Mouse (Mus musculus): ENCODE measurements around the gene Gm3269. TPM values are rescaled to one million over a fixed set of nuclear protein-coding genes. Genes with fewer than 3 reads are reported as not detected.
A peak's percentile ranks its signal among the peaks of the same experiment; 100 is the strongest.
"Not testable (repeated sequence)": the region's sequence is repeated elsewhere in the genome, so short reads cannot be mapped to it uniquely, and the experiment has no call there.

The Gm3269 gene
- polyA plus RNA-seq (2014; fragmentation: Nextera tagmentation; extraction: Ambion mirVana): not detected in 2 replicates

GRCm38 (mm10) chr14:4837806-4838205 is at the start of gene Gm3269:
TSS of gene Gm3269 (plus strand) at chr14:4838106.
- not testable (repeated sequence) for H3K27ac ChIP-seq (replicated peaks; ENCODE audit: low read depth, low read length); ATAC-seq (ENCODE audit: low read depth); H3K4me1 ChIP-seq (ENCODE audit: control insufficient read depth, insufficient read depth, low read length); DNase-seq (ENCODE audit: low spot score); H3K4me3 ChIP-seq (ENCODE audit: low read depth, low read length); H3K9me3 ChIP-seq (ENCODE audit: control insufficient read depth, low read length); H3K36me3 ChIP-seq (ENCODE audit: control insufficient read depth, insufficient read depth, low read length); H3K27me3 ChIP-seq (replicated peaks; ENCODE audit: control insufficient read depth, insufficient read depth, low read length); H3K9ac ChIP-seq (ENCODE audit: low read depth, low read length); H3K4me2 ChIP-seq (ENCODE audit: low read depth, low read length)
- WGBS: no CpG with 5 or more reads among the region's 4 CpGs

GRCm38 (mm10) chr14:4806421-4806820 is 31.5 kb upstream of the Gm3269 start:
- WGBS: 85% methylated on average over 6 of the region's 6 CpGs
- not testable (repeated sequence) for ATAC-seq (ENCODE audit: low read depth); DNase-seq (ENCODE audit: low spot score)

GRCm38 (mm10) chr14:4821950-4822349 is 16.0 kb upstream of the Gm3269 start:
- not testable (repeated sequence) for H3K27ac ChIP-seq (replicated peaks; ENCODE audit: low read depth, low read length); H3K27me3 ChIP-seq (replicated peaks; ENCODE audit: control insufficient read depth, insufficient read depth, low read length); H3K36me3 ChIP-seq (ENCODE audit: control insufficient read depth, insufficient read depth, low read length); H3K4me3 ChIP-seq (ENCODE audit: low read depth, low read length); DNase-seq (ENCODE audit: low spot score); H3K9me3 ChIP-seq (ENCODE audit: control insufficient read depth, low read length); H3K4me2 ChIP-seq (ENCODE audit: low read depth, low read length); H3K9ac ChIP-seq (ENCODE audit: low read depth, low read length); H3K4me1 ChIP-seq (ENCODE audit: control insufficient read depth, insufficient read depth, low read length); ATAC-seq (ENCODE audit: low read depth)
- WGBS: 78% methylated on average over 4 of the region's 7 CpGs

More at GRCm38 (mm10) chr14:4806421-4806820, 31.5 kb upstream of the Gm3269 start:
- H3K9me3 ChIP-seq (ENCODE audit: control insufficient read depth, low read length); H3K27ac ChIP-seq (replicated peaks; ENCODE audit: low read depth, low read length); H3K9ac ChIP-seq (ENCODE audit: low read depth, low read length); H3K27me3 ChIP-seq (replicated peaks; ENCODE audit: control insufficient read depth, insufficient read depth, low read length); H3K4me3 ChIP-seq (ENCODE audit: low read depth, low read length); H3K4me1 ChIP-seq (ENCODE audit: control insufficient read depth, insufficient read depth, low read length); H3K4me2 ChIP-seq (ENCODE audit: low read depth, low read length); H3K36me3 ChIP-seq (ENCODE audit: control insufficient read depth, insufficient read depth, low read length): not testable (repeated sequence)

GRCm38 (mm10) chr14:4855299-4855980 is 17.5 kb downstream of the Gm3269 start, which contains the start of gene Gm3264:
TSS of gene Gm3264 (plus strand) at chr14:4855576.
- not testable (repeated sequence) for H3K4me1 ChIP-seq (ENCODE audit: control insufficient read depth, insufficient read depth, low read length); H3K27ac ChIP-seq (replicated peaks; ENCODE audit: low read depth, low read length); H3K9me3 ChIP-seq (ENCODE audit: control insufficient read depth, low read length); H3K36me3 ChIP-seq (ENCODE audit: control insufficient read depth, insufficient read depth, low read length); ATAC-seq (ENCODE audit: low read depth); H3K27me3 ChIP-seq (replicated peaks; ENCODE audit: control insufficient read depth, insufficient read depth, low read length)
- Histone ChIP-seq H3K4me2 (ENCODE audit: low read depth, low read length) (peak within 1 kb of the TSS; percentile 50), H3K4me3 (ENCODE audit: low read depth, low read length) (peak within 1 kb of the TSS; percentile 34), H3K9ac (ENCODE audit: low read depth, low read length) (peak within 1 kb of the TSS; percentile 49)
- peak; percentile 2 for DNase-seq (ENCODE audit: low spot score)
- 7% methylated on average over 6 of the region's 59 CpGs for WGBS

GRCm38 (mm10) chr14:4892116-4892515 is 54.2 kb downstream of the Gm3269 start, which contains the start of gene Gm3278:
TSS of gene Gm3278 (plus strand) at chr14:4892416.
- WGBS: 100% methylated on average over 1 of the region's 3 CpGs
- not testable (repeated sequence) for H3K4me3 ChIP-seq (ENCODE audit: low read depth, low read length); H3K9ac ChIP-seq (ENCODE audit: low read depth, low read length); ATAC-seq (ENCODE audit: low read depth); H3K9me3 ChIP-seq (ENCODE audit: control insufficient read depth, low read length); H3K4me2 ChIP-seq (ENCODE audit: low read depth, low read length); H3K36me3 ChIP-seq (ENCODE audit: control insufficient read depth, insufficient read depth, low read length); H3K4me1 ChIP-seq (ENCODE audit: control insufficient read depth, insufficient read depth, low read length); DNase-seq (ENCODE audit: low spot score); H3K27me3 ChIP-seq (replicated peaks; ENCODE audit: control insufficient read depth, insufficient read depth, low read length); H3K27ac ChIP-seq (replicated peaks; ENCODE audit: low read depth, low read length)

Other genes with a start within 250 kb of the Gm3269 start
- gene Gm8159, start 205.8 kb upstream of the Gm3269 start, polyA plus RNA-seq (2014; fragmentation: Nextera tagmentation; extraction: Ambion mirVana): not detected in 2 replicates
- not detected in 2 replicates for gene Gm3239, start 173.9 kb upstream of the Gm3269 start, polyA plus RNA-seq (2014; fragmentation: Nextera tagmentation; extraction: Ambion mirVana)
- gene Gm7876, start 128.9 kb upstream of the Gm3269 start, polyA plus RNA-seq (2014; fragmentation: Nextera tagmentation; extraction: Ambion mirVana): not detected in 2 replicates
- 0.16 and 0.18 TPM in 2 replicates for gene Gm3252, start 111.3 kb upstream of the Gm3269 start, polyA plus RNA-seq (2014; fragmentation: Nextera tagmentation; extraction: Ambion mirVana)
- not detected in 2 replicates for gene Gm9602, start 61.8 kb upstream of the Gm3269 start, polyA plus RNA-seq (2014; fragmentation: Nextera tagmentation; extraction: Ambion mirVana)
- 0.28 and 0.81 TPM in 2 replicates for gene Gm3264, start 17.5 kb downstream of the Gm3269 start, polyA plus RNA-seq (2014; fragmentation: Nextera tagmentation; extraction: Ambion mirVana)
- gene Gm3278, start 54.3 kb downstream of the Gm3269 start, polyA plus RNA-seq (2014; fragmentation: Nextera tagmentation; extraction: Ambion mirVana): not detected in 2 replicates
- gene Gm8297, start 145.8 kb downstream of the Gm3269 start, polyA plus RNA-seq (2014; fragmentation: Nextera tagmentation; extraction: Ambion mirVana): not detected in 2 replicates
- gene Gm3298, start 177.8 kb downstream of the Gm3269 start, polyA plus RNA-seq (2014; fragmentation: Nextera tagmentation; extraction: Ambion mirVana): not detected in 2 replicates
- gene 4930555G01Rik, start 212.5 kb downstream of the Gm3269 start, polyA plus RNA-seq (2014; fragmentation: Nextera tagmentation; extraction: Ambion mirVana): not detected in 2 replicates
- gene Gm8281, start 232.9 kb downstream of the Gm3269 start, polyA plus RNA-seq (2014; fragmentation: Nextera tagmentation; extraction: Ambion mirVana): 0.38 and 0.57 TPM in 2 replicates

Measured in embryonic facial prominence, embryonic 14.5 days (tissue).